Mouse (Mus musculus) limb, embryonic 11.5 days (tissue): Measurements from ENCODE around the gene Smu1. TPM values are rescaled to one million over a fixed set of nuclear protein-coding genes. Genes with fewer than 3 reads are reported as not detected.

Experiments
- ATAC-seq: fragments of 200-750 bp; cut with Nextera tagmentation; 2 replicates; pipeline ENCODE4 v1.8.0; 2017; ENCODE audit warnings: low read depth; ENCODE audit not compliant: insufficient number of reproducible peaks, low FRiP score, low TSS enrichment
- DNase-seq: peaks from one replicate; pipeline ENCODE4 v3.0.0-alpha.2; 2015; ENCODE audit warnings: low spot score
- H3K27ac ChIP-seq: fragments of 300-500 bp; sonication (generic); replicated peaks from 2 replicates; pipeline ENCODE4 v1.5.1; 2014; ENCODE audit warnings: low read depth, mild to moderate bottlenecking, low read length
- H3K27me3 ChIP-seq: fragments of 300-500 bp; sonication (generic); 2 replicates; pipeline ENCODE4 v1.6.1; 2014; ENCODE audit warnings: mild to moderate bottlenecking, low read length, mixed read lengths; ENCODE audit not compliant: control insufficient read depth, insufficient read depth
- H3K36me3 ChIP-seq: fragments of 300-500 bp; sonication (generic); 2 replicates; pipeline ENCODE4 v1.6.1; 2014; ENCODE audit warnings: mild to moderate bottlenecking, low read length, moderate library complexity, mixed read lengths; ENCODE audit not compliant: control insufficient read depth, insufficient read depth
- H3K4me1 ChIP-seq: fragments of 300-500 bp; sonication (generic); 2 replicates; pipeline ENCODE4 v1.6.1; 2014; ENCODE audit warnings: low read length, mixed read lengths; ENCODE audit not compliant: control insufficient read depth, insufficient read depth
- H3K4me2 ChIP-seq: fragments of 300-500 bp; sonication (generic); 2 replicates; pipeline ENCODE4 v1.6.1; 2014; ENCODE audit warnings: low read depth, mild to moderate bottlenecking, moderate library complexity; ENCODE audit not compliant: severe bottlenecking
- H3K4me3 ChIP-seq: fragments of 300-500 bp; sonication (generic); 2 replicates; pipeline ENCODE4 v1.5.1; 2014; ENCODE audit warnings: low read depth, low read length
- H3K9ac ChIP-seq: fragments of 300-500 bp; sonication (generic); 2 replicates; pipeline ENCODE4 v1.6.1; 2014; ENCODE audit warnings: mild to moderate bottlenecking, low read length
- H3K9me3 ChIP-seq: fragments of 300-500 bp; sonication (generic); 2 replicates; pipeline ENCODE4 v1.6.1; 2016; ENCODE audit warnings: low read length; ENCODE audit not compliant: control insufficient read depth
- WGBS: fragments of 180-500 bp; shearing (Covaris S2); extraction: QIAGEN DNeasy Blood & Tissue Kit; methylation state at CpG from one replicate; pipeline ENCODE4 v1.1.7; 2014; 5-methylcytosine and 5-hydroxymethylcytosine counted together
- polyA plus RNA-seq: library from polyadenylated mRNA; unstranded; fragments of >200 nt; fragmentation: Nextera tagmentation; extraction: Ambion mirVana; gene quantifications from 2 replicates; pipeline ENCODE4 v1.2.1, GENCODE M21; 2014

The Smu1 gene
- polyA plus RNA-seq, 1 experiment from 2014 or later: 185 TPM

DNA sequence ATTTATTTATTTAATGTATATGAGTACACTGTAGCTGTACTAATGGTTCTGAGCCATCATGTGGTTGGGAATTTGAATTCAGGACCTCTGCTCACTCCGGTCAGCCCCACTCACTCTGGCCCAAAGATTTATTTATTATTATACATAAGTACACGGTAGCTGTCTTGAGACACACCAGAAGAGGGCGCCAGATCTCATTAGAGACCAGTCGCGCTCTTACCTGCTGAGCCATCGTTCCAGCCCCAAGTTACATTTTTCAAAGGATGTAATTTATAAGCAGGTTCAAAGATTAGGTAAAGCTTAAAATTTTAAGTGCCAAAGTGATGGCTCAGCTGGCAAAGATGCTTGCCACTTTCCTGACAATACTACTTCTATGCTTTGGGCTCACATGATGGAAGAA lies 20.9 kb upstream of the Smu1 start:
- no peaks in the 10 kb centered on the region for H3K27me3 ChIP-seq
- ATAC-seq (no peak), DNase-seq (no peak)
- no peak overlapping the region for H3K4me2 ChIP-seq
- no peak overlapping the region for H3K4me3 ChIP-seq
- peaks cover 18% of the 10 kb centered on the region for H3K4me1 ChIP-seq
- H3K36me3 ChIP-seq: no peaks in the 10 kb centered on the region
- no peak overlapping the region for H3K27ac ChIP-seq
- H3K9ac ChIP-seq: no peak overlapping the region
- WGBS: 89% methylated on average over 6 of the region's 6 CpGs
- no peaks in the 10 kb centered on the region for H3K9me3 ChIP-seq

DNA sequence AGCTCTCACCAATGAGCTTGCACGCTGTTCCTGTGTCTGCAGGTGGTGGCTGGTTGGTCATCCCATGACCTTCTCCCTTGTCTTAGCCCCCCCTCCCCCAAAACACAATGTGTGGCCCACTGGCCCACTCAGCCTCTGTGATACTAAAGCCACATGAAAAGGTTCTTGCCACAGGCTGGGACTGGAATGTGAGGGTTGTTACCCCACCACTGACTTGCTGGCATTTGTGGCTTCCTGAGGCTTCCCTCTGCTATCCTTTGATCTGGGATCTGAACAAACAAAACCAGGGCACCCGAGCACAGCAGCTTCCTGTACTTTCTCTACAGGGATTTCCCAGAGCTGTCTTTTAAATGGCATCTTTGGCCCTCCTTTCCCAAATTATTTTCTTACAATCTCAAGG lies 19.4 kb upstream of the Smu1 start:
- DNase-seq: no peak
- peaks cover 17% of the 10 kb centered on the region for H3K4me1 ChIP-seq
- 22% methylated on average over 2 of the region's 2 CpGs for WGBS
- H3K4me3 ChIP-seq: no peak overlapping the region
- H3K9me3 ChIP-seq: no peaks in the 10 kb centered on the region
- ATAC-seq: no peak
- H3K4me2 ChIP-seq: no peak overlapping the region
- H3K27ac ChIP-seq: no peak overlapping the region
- no peak overlapping the region for H3K9ac ChIP-seq
- H3K27me3 ChIP-seq: no peaks in the 10 kb centered on the region
- no peaks in the 10 kb centered on the region for H3K36me3 ChIP-seq

DNA sequence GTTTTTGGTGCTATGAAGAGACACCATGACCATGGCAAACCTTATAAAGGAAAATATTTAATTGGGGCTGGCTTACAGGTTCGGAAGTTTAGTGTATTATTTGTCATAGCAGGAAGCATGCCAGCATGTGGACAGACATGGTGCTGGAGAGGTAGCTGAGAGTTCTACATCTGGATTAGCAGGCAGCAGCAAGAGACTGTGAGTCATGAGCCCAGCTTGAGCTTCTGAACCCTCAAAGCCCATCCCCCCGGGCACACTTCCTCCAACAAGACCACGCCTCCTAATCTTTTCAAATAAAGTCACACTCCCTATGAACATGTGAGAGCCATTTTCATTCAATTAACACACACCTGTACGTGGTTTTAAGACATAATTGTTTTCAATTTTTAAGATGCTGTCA lies 18.7 kb upstream of the Smu1 start:
- H3K4me2 ChIP-seq: no peak overlapping the region
- H3K27ac ChIP-seq: no peak overlapping the region
- no peak for DNase-seq
- no peaks in the 10 kb centered on the region for H3K27me3 ChIP-seq
- no peak overlapping the region for H3K4me3 ChIP-seq
- no peak overlapping the region for H3K9ac ChIP-seq
- H3K4me1 ChIP-seq: peaks cover 11% of the 10 kb centered on the region
- 74% methylated on average over 4 of the region's 4 CpGs for WGBS
- no peaks in the 10 kb centered on the region for H3K36me3 ChIP-seq
- ATAC-seq: no peak
- no peaks in the 10 kb centered on the region for H3K9me3 ChIP-seq

DNA sequence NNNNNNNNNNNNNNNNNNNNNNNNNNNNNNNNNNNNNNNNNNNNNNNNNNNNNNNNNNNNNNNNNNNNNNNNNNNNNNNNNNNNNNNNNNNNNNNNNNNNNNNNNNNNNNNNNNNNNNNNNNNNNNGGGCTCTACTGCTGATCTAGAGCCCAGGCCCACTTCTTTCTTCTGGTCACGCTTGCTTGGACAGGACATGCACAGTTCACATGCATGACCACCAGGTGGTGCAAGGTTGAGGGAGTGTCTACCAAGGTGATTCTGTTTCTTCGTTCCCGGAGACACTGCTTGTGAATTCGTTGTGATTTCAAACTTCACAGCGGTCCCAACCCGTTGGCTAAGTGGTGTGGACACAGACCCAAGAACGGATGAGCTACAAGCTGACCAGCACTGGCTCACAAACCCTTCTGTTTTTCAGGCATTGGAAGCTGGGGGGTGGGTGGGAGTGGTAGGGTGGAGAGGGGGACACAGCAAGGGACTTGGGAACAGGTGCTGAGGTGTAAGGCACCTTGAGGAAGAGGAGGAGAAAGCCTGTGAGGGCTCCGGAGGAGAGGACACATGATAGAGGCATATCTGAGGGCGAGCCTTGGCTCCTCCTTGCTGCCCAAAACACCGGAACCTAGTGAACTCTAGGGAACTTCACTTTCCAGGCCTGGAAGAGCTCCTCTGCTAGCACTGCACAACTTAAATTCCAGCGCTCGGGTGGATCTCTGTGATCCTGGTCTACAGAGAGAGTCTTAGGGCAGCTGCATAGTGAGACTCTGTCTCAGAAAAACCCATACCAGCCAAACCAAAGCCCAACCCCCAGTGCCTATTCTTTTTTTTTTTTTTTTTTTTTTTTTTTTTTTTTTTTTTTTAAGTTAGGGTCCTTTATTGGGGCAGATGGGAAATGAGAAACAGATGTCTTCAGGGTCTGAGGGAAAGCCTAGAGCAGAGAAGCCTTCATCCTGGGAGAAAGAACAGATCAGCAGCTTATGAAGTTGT lies 16.8 kb upstream of the Smu1 start:
- ATAC-seq (peak; percentile 56), DNase-seq (peak; percentile 92)
- H3K36me3 ChIP-seq: no peaks in the 10 kb centered on the region
- peaks cover 8% of the 10 kb centered on the region; the same call in 1 of the 2 replicates for H3K4me1 ChIP-seq
- peak overlapping the region; percentile 16; the same call in 1 of the 2 replicates for H3K27ac ChIP-seq
- no peaks in the 10 kb centered on the region for H3K27me3 ChIP-seq
- WGBS: 12% methylated on average over 12 of the region's 12 CpGs
- 0 out of 2 replicates have a peak overlapping the region, but pooled peaks have one; percentile 3 for H3K9ac ChIP-seq
- no peak overlapping the region; the same call in 1 of the 2 replicates for H3K4me3 ChIP-seq
- H3K4me2 ChIP-seq: peak overlapping the region; percentile 45
- H3K9me3 ChIP-seq: no peaks in the 10 kb centered on the region

GRCm38 (mm10) chr4:40759876-40760275 lies 2.2 kb upstream of the Smu1 start:
- 56% methylated on average over 5 of the region's 5 CpGs for WGBS
- ATAC-seq: no peak

DNA sequence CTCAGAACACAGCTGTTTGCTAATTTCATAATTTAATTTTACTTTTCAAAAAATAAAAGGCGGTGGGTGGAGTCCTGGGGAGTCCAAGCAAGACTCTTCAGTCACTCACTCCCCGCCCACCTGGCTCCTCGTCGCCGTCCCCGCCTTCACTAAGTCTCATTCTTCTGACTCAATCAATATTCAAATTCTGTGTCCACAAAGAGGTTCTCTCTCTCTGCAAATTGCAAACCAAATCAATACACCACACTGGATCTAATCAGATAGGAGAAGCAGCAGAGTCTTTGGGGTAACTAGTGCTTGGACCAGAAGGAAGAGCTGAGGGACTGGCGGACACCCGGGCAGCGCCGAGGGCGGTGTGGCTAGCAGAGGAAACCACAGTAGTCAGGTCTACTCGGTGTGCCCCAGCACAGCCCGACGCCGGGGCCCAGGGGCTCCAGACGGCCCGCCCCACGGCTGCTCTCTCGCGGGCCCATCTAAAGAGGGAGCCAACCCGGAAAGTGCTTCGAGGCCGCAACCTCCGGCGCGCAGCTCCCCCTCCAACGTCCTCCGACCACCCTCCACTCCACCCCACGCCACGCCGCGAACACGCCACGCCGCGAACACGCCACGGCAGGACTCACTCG lies 455 bp downstream of the Smu1 start:
- ATAC-seq (peak; percentile 76), DNase-seq (no peak)
- under 1% methylated on average over 37 of the region's 39 CpGs for WGBS
- H3K4me1 ChIP-seq: no peaks in the 10 kb centered on the region
- H3K9me3 ChIP-seq: no peaks in the 10 kb centered on the region
- no peak overlapping the region for H3K27ac ChIP-seq
- peak overlapping the region; percentile 100 for H3K4me3 ChIP-seq
- no peaks in the 10 kb centered on the region for H3K27me3 ChIP-seq
- H3K36me3 ChIP-seq: peaks cover 5% of the 10 kb centered on the region; the same call in 1 of the 2 replicates
- peak overlapping the region; percentile 89 for H3K9ac ChIP-seq
- peak overlapping the region; percentile 71 for H3K4me2 ChIP-seq

More at GRCm38 (mm10) chr4:40759876-40760275, 2.2 kb upstream of the Smu1 start:
- Histone ChIP-seq H3K4me1 (no peaks in the 10 kb centered on the region), H3K4me2 (no peak overlapping the region), H3K36me3 (no peaks in the 10 kb centered on the region), H3K9me3 (no peaks in the 10 kb centered on the region), H3K27ac (no peak overlapping the region), H3K27me3 (no peaks in the 10 kb centered on the region), H3K9ac (no peak overlapping the region), H3K4me3 (no peak overlapping the region)
- DNase-seq: no peak

DNA sequence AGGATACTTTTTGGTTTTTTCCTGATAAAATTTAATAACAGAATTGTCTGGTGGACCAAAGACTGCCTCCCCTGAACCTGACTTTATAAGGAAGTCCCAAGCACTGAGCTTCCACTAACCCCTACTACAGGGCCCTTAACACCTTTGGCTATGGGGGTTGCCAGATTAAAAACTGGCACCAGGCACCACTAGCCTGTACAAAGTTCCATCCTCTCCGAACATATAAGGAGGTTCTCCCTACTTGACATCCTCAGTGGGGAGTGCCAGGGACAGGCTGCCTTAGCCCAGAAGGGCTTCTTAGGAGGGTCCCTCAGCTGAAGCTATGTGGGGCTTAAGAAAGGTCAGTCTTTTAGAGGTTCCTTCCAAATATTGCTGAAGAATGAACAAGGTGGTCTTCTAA lies 22.4 kb downstream of the Smu1 start:
- Histone ChIP-seq H3K4me1 (no peaks in the 10 kb centered on the region), H3K9ac (no peak overlapping the region), H3K36me3 (peaks cover 8% of the 10 kb centered on the region; the same call in 1 of the 2 replicates), H3K9me3 (no peaks in the 10 kb centered on the region), H3K27me3 (no peaks in the 10 kb centered on the region), H3K27ac (no peak overlapping the region), H3K4me2 (no peak overlapping the region), H3K4me3 (no peak overlapping the region)
- ATAC-seq: no peak
- DNase-seq: no peak
- 75% methylated on average over 1 of the region's 1 CpGs for WGBS

- H3K4me3 ChIP-seq: no peak overlapping the region
- DNase-seq (no peak), ATAC-seq (no peak)
- no peak overlapping the region for H3K9ac ChIP-seq
- no peaks in the 10 kb centered on the region for H3K9me3 ChIP-seq
- no peaks in the 10 kb centered on the region for H3K27me3 ChIP-seq
- peaks cover 23% of the 10 kb centered on the region; the same call in 1 of the 2 replicates for H3K36me3 ChIP-seq
- no peak overlapping the region for H3K4me2 ChIP-seq
- no peaks in the 10 kb centered on the region for H3K4me1 ChIP-seq
- no peak overlapping the region for H3K27ac ChIP-seq
Observed at GRCm38 (mm10) chr4:40731262-40731661, 26.5 kb downstream of the Smu1 start.
